Mouse (Mus musculus): ENCODE results near the gene Wscd2.

DNA sequence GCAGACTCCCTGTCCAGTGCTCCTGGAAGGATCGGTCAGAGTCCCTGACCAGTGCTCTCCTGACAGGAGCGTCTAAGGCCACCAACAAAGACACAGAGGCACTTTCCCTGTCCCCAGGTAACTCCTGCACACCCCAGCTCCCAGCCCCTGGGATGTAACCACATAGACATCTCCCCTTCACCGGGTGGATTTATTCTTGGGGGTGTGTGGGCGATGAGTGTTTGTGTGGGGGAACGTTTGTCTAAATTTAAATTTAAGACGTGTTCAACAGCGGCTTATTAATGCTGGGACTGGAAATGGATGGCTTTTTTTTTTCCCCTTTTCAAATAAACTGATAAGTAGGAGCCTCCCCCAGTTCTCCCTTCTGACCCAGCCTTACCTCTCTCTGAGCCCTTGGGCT, 49.7 kb downstream of the Wscd2 start:
- TF ChIP-seq TCF12 (IDR thresholded peaks at IDR 0.05; ENCODE audit: low read depth, low read length) (no peak), POLR2A (IDR thresholded peaks at IDR 0.05; ENCODE audit: low read depth, low read length) (no peak), CTCF (conservative IDR thresholded peaks at IDR 0.05 in 1 of 2, IDR thresholded peaks at IDR 0.05 in 1 of 2; ENCODE audit: low read depth in 2 of 2, low read length in 2 of 2) (no peak), SMC3 (IDR thresholded peaks at IDR 0.05; ENCODE audit: low read depth, low read length) (no peak), TBP (conservative IDR thresholded peaks at IDR 0.05; ENCODE audit: low read depth, low read length) (no peak), EP300 (IDR thresholded peaks at IDR 0.05; ENCODE audit: low read length) (no peak), ZMIZ1 (IDR thresholded peaks at IDR 0.05; ENCODE audit: low read depth, low read length) (no peak), MAFK (IDR thresholded peaks at IDR 0.05; ENCODE audit: insufficient replicate concordance, low read length) (no peak)

Measured in CH12.LX (cell line).